Mouse (Mus musculus): ENCODE measurements around the gene Pi4kb. TPM values are rescaled to one million over a fixed set of nuclear protein-coding genes. Genes with fewer than 3 reads are reported as not detected.
"Not testable (repeated sequence)": the region's sequence is repeated elsewhere in the genome, so short reads cannot be mapped to it uniquely, and the experiment has no call there.

Gene Pi4kb
- 10 to 100 TPM; 24.6 to 30.3 TPM for total RNA-seq (2021)

DNA sequence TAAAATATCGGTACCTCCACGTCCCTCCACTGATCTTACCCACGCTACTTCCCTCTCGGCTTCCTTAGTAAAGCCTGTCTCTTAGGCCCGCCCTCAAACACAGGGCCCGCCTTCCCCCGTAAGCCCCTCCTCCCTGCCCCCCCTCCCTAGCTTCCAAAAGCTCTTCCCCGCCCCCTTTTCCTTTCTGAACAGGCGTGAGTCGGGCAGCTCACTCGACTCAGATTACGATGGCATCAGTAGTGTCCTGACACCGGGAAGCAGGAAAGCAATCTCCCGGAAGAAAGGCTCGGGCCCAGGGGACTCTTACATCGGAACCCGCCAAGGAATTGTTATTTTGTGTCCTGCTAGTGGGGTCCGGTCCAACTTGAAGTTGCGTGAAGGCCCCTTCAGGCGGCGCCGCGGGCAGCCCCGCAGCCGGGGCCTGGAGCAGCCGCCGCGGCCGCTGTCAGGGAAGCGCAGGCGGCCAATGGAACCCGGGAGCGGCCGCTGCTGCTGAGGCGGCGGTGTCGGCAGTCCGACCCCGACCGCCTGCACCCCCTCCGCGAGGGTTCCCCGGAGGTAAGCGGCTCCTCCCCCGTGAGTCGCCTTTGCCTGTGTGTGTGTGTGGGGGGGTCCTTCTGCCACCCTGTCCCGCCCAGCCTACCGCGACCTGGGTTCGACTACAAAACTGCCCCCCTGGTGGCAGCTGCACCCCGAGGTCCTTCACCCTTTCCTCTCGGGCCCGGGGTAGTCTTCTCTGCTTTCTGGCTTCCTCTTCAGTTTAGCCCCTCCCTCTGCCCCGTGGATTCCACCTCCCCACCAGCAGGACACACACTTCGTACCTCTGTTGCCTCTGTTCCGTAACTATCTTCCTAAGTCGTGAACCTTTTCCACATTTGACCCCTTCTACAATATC lies at the start of gene Pi4kb:
Pi4kb (plus strand) TSS at position 204 of the 895 bp plus-strand sequence.
- intact Hi-C loops (cut with DNase I): loop anchor here (1.0 to 2.0 kb wide), 2 partner anchors 20 to 22 kb away; partner anchors contain the start of gene Rfx5
- DNase-seq: peak; percentile 86 to 94

DNA sequence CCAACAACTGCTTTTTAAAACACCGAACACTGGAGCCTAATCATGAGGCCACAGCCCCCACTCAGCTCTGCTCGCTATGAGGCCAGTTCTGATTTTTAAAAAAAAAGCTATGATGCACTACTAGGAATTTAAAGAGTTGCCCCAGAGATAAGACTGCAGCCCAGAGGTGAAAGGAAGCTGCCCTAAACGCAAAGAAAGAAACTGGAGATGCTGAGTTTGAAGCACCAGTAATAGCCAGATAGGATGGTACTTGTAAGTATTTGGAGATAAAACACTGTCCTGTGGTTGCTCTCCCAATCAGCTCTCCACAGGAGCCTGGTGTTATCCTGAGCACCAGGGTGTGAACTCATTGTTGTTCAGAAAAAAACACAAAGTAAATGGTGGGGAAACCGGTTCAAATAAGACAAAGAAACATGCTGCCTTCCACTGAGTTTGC lies 48.2 kb upstream of the Pi4kb start:
- DNase-seq; intact Hi-C loops (cut with DNase I): not testable (repeated sequence)

DNA sequence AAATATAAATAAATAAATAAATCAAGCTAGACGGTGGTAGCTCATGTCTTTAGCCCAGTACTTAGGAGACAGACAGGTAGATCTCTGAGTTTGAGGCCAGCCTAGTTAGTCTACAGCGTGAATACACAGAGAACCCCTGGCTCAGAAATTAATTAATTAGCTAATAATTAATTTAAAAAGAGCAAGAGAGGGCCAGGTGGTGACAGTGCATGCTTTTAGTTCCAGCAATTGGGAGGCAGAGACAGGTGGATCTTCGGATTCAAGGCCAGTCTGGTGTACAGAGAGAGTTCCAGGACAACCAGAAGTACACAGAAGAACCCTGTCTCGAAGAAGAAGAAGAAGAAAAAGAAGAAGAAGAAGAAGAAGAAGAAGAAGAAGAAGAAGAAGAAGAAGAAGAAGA lies 45.6 kb upstream of the Pi4kb start:
- intact Hi-C loops (cut with DNase I); DNase-seq: not testable (repeated sequence)

DNA sequence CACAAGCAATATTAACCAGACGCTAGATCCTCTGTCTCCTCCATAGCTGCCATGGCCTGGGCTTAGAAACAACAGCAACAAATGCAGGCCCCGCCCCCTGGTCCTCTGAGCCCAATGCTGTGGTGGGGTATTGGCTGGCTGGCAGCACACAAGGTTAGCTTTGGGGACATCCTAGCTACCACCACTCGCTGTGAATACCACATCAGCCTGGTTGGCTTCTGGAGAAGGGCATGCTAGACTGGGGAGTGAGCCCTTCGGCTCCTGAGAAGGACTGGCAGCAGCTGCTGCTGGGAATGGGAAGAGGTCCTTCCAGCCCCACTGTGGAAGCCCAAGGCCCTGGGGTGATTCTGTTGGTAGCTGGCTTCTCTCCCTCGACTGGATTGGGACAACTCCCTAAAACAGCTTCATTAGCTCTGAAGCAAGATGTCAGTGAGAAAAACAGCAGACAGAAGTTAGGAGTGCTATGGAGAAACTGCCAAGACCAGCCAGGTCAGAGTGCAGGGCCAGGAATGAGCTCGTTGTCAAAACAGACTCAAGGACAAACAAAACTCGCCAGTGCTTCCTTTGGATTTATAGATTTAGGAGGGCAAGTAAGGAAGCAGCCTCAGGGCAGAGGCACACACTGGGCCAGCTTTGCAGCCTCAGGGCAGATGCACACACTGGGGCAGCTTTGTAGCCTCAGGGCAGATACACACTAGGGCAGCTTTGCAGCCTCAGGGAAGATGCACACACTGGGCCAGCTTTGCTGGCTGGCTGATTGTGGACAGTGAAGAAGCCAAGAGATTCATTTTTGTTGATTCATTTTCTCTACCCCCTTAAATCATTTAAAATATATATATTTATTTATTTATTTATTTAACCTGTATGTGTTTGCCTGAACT lies 43.9 kb upstream of the Pi4kb start:
- intact Hi-C loops (cut with DNase I): loop anchor here (5.0 kb wide), 1 partner anchor 238 kb away; the partner anchor contains the start of gene Selenbp2
- DNase-seq: peak; percentile 22 to 52

DNA sequence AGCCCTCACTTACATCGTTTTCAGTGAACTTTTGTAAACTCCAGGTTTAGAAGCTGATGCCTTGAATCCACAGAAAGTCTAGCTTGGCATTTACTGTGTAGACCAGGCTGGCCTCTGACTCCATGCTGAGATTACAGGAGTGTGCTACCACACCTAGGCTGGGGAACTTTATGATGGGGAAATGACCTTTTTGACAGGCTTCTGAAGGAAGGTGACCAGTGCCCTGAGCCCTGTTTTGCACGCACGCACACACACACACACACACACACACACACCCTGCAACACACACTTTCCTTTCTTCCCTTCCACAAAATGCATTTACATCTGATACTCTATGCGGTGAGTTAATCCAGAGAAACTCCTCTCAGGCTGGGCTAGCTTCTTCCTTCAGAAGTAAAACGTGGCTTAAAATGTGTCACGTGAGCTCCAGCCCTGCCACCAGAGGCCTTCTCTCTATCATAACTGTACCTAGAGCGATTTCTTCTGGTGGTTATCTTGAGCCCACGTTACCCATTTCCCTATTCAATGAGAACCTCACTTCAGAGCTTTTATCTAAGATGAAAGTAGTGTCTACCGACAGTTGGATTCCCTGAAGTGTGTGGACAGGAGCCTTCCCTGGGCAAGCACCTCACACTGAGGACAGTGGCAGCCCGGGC lies 43.0 kb upstream of the Pi4kb start:
- intact Hi-C loops (cut with DNase I): loop anchor here (5.0 kb wide), 1 partner anchor 239 kb away; the partner anchor contains the start of gene Selenbp2

DNA sequence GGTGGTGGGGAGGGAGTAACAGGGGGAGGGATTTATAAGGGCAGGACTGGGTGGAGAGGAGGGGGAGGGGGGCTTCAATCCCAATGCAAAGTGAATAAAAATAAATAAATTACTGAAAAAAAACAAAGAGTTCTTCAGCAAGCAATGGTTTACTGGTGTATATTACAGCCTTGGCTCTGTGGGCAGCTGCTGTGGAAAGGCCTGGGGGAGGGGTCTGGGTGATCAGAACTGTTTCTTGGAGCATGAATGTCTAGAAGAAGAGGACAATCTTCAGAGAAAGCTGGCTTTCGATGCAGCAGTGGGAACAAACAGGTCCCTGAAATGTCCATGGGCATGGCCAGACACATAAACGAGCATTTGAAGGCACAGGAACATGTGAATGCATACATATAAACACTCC lies 42.3 kb upstream of the Pi4kb start:
- intact Hi-C loops (cut with DNase I): loop anchor here (5.0 kb wide), 1 partner anchor 240 kb away; the partner anchor contains the start of gene Selenbp2
- DNase-seq: not testable (repeated sequence)

More for the DNA sequence above, 43.0 kb upstream of the Pi4kb start:
- DNase-seq: not testable (repeated sequence)

DNA sequence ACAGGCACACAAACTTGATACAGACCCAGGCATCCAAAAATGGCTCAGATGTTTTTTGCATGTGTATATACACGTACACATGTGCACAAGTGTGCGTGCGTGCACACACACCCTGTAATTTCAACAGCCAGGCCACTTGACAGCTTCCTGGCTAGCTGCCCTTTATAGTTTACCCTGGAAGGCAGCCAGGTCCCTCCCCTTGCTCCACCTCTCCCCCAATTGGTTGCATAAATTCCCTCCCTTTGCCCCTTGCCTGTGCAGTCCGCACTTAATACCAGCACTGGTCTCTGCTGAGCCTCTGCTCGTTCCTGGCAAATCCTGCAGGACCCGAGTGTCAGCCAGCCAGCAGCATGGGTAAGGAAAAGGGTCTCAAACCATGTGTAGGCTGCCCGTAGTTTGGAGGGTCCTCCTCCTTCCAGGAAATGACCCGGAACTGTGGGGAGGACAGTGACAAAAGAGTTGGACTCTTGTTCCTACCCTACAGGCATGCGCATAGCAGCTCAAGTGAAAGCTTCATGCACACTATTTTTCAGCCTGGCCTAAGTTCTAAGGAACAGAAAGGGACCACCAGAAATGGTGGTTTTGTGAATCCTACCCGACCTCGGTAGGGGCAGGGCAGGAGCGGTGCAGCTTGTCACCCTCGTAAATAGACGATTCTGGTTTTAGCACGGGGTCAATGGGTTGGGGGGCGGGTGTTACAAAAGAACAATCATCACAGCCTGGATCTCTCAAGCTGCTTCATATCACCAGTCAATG lies 41.5 kb upstream of the Pi4kb start, which contains the start of gene Selenbp1:
Selenbp1 (plus strand) TSS at position 248 of the 756 bp plus-strand sequence.
- intact Hi-C loops (cut with DNase I): loop anchor here (5.0 kb wide), 1 partner anchor 241 kb away; the partner anchor contains the start of gene Selenbp2
- DNase-seq: peak; percentile 89 to 95

DNA sequence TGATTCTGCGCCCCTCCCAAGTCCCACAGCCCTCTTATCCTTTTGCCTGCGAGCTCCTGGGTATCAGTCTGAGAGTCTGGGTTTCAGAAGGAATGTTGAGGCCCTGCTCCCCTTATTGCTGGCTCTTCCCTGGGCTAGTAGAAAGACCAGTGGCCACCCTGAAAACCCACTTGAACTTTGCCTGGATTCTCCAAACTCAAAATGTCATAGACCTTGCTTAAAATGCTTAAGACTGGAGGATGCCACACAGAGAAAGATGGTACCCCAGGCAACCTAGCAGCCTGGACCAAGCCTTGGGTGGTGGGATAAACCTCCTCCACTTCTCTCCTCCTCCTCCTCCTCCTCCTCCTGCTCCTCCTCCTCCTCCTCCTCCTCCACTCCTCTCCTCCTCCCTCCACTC lies 40.9 kb upstream of the Pi4kb start:
- intact Hi-C loops (cut with DNase I): loop anchor here (5.0 kb wide), 1 partner anchor 241 kb away; the partner anchor contains the start of gene Selenbp2
- not testable (repeated sequence) for DNase-seq

DNA sequence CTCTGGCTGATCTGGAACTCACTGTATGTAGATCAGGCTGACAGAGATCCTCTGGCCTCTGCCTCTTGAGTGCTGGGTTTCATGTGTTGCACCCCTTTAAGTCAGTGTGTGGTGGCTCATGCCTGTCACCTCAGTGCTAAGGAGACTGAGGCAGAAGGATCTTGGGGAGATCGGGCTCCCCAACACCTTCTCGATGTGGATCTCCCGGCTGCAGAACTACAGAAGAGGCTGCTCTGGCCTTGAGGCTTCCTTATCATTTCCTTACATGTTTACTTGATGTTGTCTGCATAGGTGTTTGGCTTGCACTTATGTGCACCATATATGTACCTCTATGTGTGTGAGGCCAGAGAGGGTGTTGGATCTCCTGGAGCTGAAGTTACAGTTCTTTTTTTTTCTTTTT lies 40.0 kb upstream of the Pi4kb start:
- not testable (repeated sequence) for DNase-seq
- intact Hi-C loops (cut with DNase I): loop anchor here (5.0 kb wide), 1 partner anchor 242 kb away; the partner anchor contains the start of gene Selenbp2

DNA sequence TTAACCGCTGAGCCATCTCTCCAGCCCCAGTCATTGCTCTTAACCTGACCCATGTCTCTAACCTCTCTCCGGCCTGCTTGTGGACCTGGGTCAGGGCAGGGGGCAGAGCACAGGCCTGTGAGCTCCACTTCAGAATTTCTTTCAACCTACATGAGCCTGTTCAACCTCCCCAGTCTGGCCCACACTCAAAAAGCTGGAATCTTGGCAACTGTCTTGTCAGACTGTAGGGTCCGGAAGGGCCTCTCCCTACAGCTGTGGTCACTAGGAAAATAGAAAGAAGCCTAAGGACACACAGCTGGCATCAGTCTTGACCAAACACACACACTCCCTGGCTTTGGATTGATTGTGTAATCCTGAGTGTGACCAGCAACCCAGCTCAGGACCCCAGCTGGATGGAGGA lies 39.2 kb upstream of the Pi4kb start:
- intact Hi-C loops (cut with DNase I): not testable (repeated sequence)
- peak; percentile 75 to 79 for DNase-seq

DNA sequence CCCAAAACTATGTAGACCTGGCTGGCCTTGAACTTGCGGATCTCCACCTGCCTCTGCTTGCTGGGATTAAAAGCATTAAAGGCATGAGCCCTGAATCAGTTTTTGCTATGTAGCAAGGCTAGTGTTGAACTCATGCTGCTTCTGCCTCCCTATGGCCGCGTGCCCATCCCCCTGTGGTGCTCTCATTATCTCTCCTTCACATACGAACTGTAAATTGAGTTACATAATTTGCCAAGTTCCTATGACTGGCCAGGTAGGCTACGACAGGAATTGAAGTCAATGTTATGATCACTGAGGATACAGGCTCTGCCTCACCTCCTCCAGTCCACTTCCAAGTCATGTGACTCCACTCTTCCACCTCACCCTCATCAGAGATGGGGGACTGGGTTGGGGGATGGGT lies 38.4 kb upstream of the Pi4kb start:
- DNase-seq; intact Hi-C loops (cut with DNase I): not testable (repeated sequence)

DNA sequence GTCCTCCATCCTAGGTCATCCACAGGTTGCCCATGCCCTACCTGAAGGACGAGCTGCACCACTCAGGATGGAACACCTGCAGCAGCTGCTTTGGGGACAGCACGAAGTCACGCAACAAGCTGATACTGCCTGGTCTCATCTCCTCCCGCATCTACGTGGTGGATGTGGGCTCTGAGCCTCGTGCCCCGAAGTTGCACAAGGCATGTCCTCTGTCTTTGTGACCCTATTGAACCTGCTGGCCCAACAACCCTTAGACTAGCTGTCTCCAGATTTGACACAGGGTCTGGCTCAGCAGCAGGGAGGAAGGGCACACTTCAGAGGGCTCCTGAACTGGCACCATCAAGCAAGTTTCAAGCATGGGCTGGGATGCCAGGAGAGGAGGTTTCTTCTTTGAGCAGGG lies 37.3 kb upstream of the Pi4kb start:
- intact Hi-C loops (cut with DNase I); DNase-seq: not testable (repeated sequence)

DNA sequence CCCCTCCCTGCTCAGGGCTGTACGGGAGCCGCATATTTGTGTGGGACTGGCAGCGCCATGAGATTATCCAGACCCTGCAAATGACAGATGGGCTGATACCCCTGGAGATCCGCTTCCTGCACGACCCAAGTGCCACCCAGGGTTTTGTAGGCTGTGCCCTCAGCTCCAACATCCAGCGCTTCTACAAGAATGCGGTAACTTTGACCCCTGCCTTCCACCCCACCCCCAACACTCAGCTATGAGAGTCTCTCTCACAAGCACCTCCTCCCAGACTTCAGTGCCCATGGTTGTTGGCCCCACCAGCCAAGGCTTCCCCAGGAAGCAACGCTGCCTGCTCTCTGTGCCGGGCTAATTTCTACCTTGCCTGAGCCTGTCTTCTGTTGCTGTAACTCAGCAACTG lies 34.5 kb upstream of the Pi4kb start:
- intact Hi-C loops (cut with DNase I); DNase-seq: not testable (repeated sequence)

DNA sequence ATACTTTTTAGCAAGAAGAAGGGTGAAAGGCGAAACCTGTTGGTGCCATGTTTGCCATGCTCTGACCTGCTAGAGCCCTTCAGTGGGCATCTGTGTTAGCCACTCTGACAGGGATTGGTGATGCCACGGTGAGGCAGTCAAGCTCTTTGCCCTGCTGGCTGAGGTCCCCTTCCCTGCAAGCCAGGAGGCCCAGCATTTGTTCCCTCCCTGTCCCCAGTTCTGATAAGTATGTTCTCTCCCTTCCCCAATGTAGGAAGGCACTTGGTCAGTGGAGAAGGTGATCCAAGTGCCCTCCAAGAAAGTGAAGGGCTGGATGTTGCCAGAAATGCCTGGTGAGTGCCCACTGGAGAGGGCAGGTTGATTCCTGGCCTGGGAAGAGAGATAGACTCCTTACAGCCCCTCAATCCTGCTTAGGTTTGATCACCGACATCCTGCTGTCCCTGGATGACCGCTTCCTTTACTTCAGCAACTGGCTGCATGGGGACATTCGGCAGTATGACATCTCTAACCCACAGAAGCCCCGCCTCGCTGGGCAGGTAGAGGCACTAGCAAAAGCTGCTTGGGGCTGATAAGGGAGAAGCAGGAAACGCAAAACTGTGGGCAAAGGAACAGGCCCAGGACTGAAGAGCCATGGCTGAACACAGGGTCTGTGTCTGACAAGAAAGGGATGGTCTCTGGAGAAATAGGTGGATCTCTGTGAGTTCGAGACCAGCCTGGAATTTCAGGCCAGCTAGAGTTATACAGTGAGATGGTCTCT lies 32.1 kb upstream of the Pi4kb start:
- intact Hi-C loops (cut with DNase I); DNase-seq: not testable (repeated sequence)

DNA sequence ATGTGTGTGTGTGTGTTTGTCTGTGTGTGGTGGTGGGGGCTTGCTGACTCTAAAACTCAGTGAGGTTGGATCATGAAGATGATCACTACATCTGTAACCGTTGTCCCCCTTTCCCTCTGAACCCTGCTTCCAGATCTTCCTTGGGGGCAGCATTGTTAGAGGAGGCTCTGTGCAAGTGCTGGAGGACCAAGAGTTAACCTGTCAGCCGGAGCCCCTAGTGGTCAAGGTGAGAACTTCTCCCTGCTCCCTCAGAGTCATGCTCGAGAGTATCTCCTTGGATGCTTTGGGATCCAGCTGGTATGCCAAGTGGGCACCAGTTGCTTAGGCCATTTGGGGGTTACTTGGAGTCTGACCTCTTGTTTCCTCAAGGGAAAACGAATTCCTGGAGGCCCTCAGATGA lies 30.8 kb upstream of the Pi4kb start:
- intact Hi-C loops (cut with DNase I); DNase-seq: not testable (repeated sequence)

DNA sequence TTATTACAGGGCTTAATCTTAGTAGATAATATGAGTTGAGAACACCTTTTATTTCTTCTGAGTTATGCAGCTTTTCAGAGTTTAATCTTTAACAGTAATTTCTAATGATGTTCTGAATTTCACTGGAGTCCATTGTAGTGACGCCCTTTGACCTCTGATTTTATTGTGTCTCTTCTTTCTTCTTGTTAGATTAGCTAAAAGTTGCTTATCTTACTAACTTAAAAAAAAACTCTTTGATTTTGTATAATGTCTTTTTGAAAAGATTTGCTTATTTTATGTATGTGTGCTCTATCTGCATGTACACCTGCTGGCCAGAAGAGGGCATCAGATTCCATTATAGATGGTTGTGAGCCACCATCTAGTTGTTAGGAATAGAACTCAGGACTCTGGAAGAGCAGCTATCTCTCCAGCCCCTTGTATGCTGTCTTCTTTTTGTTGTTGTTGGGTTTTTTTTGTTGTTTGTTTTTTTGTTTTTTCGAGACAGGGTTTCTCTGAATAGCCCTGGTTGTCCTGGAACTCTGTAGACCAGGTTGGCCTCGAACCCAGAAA lies 26.4 kb upstream of the Pi4kb start:
- no peak for DNase-seq
- intact Hi-C loops (cut with DNase I): loop anchor here (1.0 kb wide), 1 partner anchor 49 kb away; no protein-coding TSS in a partner anchor

DNA sequence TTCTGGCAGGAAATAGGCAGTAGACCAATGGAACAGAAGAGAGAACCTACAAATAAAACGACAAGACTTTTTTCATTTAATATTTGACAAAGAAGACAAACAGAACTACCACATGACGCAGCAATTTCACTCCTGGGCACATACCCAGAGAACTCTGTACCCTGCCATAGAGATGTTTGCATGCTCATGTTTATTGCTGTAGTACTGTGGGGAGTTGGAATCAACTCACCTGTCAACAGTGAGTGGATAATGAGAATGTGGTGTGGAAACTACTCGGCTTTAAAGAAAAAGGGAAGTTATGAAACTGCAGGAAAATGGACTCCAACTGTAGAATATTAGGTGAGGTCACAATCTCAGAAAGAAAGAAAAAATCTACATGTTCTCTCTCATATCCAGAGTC lies 24.9 kb upstream of the Pi4kb start:
- intact Hi-C loops (cut with DNase I): no loop called here

DNA sequence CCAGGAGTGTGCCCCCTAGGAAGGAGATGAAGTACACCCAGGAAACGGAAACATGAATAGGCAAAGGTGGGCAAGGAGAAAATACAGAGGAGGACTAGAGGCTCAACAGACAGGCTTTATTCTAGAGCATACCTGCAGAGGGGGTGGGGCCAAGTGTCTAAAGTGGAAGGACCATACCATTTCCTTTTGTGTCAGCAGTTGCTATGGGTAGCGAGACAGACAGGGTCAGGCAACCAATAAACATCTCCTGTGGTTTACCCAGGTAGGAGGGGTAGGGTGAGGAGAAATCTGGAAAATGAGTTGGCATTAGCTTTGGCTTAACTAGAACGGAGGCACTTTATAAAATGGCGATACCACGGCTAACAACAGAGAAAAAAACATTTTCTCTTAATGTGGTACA lies 21.7 kb upstream of the Pi4kb start:
- intact Hi-C loops (cut with DNase I): no loop called here
- no peak for DNase-seq

More for the DNA sequence above, 24.9 kb upstream of the Pi4kb start:
- DNase-seq: no peak
